Mouse (Mus musculus) hindlimb bud, embryonic 11.5 days (tissue): Measurements from ENCODE around the gene Fgf3.
"Not testable (repeated sequence)": the region's sequence is repeated elsewhere in the genome, so short reads cannot be mapped to it uniquely, and the experiment has no call there.

ENCODE experiments used
- DNase-seq: peaks from one replicate; pipeline ENCODE4 v3.0.0-alpha.2; 2012; ENCODE audit warnings: low read depth, low spot score; ENCODE audit errors: extremely low spot score

The Fgf3 gene

DNA sequence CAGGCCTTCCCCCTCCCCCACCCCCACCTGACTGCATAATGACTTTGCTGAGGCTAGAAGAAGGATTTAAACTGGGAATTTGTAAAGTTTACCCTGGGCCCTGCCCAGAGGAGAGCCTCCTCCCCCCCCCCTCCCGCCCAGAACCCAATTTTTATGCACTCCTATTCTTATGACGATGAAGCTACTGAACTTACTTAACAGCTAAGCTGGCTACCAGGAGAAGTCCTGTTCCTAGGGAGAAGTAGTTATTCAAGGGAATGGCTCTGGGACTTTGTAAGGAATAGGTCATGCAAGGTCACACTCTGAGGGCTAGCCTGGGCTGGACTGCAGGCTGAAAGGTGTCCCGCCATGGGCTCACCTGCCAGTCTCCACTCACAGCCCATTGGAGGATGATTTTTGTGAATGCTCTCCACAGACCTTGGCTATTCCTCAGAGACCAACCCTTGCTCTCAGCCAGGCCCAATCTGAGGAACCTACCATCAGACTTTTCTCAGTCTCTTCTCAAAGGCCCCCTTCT, 20.0 kb downstream of the Fgf3 start:
- DNase-seq, result no peak

DNA sequence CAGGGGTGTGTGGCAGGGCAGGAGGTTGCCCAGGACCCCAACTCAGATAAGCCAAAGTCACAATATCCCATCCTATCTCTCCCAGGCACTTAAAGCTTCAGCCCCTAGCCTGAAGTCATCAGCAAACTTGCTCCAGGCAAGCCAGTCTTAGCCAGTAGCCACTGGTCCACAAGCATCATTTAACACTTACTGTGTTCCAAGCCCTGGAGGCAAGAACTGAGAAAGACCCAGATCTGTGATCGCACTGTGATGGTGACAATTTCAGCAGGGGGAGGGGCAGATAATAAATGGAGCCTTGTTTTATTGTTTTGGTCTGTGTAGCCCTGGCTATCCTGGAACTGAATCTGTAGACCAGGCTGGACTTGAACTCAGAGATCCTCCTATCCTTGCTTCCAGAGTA, 20.8 kb downstream of the Fgf3 start:
- DNase-seq, result no peak

DNA sequence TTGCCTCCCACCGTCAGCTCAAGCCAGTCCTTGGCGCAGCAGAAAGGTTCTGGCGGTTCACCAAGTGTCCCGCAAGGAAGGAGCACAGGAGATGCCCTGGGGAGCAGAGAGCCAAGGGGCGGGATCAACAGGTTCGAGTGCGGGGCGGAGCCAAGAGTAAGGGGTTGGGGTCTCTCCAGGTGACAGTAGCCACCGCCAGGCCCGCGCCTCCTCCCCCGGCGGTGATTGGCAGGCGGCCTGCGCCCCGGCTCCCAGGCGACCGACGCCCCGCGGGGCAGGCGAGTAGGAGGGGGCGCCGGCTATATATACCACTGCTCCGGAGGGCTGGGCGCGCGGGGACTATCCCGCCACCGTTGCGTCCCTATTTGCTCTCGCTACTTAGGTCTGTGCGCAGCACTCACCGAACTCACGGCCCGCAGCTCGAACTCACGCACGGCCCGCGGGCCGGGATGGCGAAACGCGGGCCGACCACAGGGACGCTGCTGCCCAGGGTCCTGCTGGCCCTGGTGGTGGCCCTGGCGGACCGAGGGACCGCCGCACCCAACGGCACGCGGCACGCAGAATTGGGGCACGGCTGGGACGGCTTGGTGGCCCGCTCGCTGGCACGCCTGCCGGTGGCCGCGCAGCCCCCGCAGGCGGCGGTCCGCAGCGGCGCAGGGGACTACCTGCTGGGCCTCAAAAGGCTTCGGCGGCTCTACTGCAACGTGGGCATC, 23.3 kb downstream of the Fgf3 start:
- DNase-seq, result no peak

DNA sequence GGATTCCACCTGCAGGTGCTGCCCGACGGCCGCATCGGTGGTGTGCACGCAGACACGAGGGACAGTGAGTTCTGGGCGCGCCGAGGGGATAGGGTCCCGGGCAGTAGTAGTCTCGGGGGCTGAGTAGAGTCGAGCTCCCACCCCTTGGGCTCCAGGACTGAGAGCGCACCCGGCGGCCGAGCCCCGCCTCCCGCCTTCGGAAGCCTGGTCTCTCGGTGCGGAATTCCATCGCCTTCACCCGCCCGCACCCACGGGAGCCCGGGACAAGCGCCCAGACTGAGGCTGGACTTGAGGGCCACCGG, 23.8 kb downstream of the Fgf3 start:
- no peak for DNase-seq

DNA sequence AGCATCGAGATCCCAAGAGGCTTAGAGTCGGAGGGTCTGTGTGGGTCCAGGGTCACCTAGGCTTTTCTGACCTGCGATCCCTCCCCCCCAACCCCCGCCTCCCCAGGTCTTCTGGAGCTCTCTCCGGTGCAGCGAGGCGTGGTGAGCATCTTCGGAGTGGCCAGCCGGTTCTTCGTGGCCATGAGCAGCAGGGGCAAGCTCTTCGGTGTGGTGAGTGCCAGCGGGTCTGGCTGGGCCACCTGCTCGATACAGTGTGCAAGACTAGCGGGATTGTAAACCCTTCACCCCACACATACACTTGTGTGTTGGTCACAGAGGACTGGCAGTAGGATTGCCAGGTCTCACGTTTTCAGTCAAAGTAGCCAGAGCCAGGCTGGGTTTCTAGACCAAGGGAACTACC, 24.2 kb downstream of the Fgf3 start:
- DNase-seq, result no peak

DNA sequence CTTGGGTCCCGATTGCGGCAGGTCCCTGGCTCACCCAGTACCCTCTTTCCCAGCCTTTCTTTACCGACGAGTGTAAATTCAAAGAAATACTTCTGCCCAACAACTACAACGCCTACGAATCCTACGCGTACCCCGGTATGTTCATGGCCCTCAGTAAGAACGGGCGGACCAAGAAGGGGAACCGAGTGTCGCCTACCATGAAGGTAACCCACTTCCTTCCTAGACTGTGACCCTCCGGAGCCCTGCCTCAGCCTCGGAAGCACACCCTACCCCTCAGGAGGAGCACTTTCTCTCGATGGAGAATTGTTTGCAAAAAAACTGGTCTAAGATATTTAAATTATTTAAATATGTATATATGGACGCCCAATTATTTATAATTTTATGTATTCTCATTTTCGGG, 24.8 kb downstream of the Fgf3 start:
- no peak for DNase-seq

DNA sequence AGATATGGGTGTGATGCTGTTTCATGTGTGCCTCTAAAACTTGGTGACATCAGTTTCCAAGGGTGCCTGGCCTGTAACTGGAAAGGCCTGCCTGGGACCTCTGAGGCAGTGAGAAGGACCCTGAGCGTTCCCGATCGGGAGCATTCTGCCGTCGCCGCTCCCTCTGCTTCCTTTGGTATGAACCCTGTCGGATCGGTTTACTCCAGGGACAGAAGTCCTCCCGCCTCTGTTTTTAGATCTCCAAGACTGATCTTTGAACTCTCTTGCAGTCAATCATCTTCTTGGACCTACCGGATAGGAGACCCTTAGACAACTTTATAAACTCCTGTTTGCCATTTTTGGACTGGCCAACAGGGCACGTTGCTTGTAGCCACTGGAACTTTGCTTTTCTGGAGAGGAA, 25.3 kb downstream of the Fgf3 start:
- DNase-seq, result no peak

DNA sequence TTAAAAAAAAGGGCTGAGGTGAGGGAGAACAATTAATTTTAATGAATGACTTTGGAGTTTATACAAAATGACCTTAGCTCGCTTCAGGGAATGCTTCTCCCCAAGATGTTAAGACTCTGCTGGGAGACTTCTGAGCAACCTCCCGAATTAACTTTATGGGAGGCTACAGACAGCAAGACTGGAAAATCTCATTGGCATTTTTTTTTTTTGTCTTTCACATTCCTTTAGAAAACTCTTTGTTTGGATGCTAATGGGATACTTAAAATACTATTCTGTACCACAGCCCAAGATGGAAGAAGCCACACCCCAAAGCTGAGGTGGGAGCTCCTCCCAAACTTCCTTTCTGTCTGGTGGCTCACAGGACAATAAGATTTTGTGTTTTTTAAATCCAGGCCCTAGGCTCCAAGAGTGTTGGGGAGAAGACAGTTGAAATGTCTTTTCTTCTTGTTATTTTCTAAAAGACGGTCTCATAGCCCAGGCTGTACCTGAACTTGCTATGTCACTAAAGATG, 26.3 kb downstream of the Fgf3 start:
- DNase-seq, result no peak

DNA sequence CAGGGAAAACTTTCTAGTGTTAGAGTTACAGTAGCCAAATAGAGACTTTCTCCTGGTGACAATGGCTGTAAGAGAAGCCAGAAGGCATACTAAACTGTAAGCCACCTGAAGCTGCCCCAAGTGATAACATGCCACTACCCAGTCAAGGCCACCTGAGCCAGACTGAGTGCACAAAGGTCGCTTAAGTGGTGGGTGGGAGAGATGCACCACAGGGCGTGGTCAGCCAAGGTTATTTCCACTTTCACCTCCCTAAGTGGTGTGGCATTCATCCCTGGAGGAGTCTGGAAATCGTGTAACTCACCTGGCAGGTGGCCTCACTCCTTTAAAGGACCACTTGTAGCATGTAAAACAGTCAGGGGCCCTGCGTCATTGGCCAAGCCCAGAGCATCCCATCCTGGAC, 29.3 kb downstream of the Fgf3 start:
- no peak for DNase-seq

DNA sequence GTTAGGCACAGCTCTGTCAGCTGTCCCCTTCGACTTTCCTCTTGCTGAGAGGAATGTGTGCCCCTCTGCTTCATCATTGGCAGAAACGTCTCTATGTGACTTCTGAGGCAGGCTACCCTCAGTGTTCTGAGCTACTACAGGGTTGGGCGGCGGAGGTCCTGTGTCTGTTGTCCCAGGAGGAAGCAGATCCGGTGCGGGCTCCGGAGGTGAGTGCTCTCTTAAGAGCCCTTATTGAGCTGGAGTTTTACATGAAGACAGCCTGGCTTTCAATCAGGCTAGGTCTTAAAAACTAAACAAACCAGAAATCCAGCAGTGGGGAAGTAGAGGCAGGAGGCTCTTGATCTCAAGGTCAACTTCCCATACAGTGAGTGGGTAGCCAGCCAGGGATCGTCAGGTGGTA, 29.7 kb downstream of the Fgf3 start:
- DNase-seq, result no peak

DNA sequence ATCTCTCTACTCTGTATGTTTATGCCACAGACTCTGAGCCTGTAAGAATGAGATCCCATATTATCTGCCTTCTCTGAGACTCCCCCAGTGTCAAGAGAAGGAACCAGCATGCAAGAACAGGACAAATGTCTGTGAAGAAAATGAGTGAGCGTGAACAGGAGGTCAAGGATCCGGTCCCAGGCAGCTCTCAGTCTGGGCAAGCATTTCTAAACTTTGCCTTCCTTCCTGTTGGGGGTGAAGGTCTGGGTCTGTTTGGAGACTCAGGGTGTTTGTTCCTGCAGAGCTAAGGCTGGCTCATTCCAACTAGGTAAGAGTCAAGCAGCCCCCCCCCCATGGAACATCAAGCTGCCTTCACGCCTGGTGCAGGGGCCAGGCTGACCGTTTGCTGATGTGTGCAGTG, 34.5 kb downstream of the Fgf3 start:
- no peak for DNase-seq

DNA sequence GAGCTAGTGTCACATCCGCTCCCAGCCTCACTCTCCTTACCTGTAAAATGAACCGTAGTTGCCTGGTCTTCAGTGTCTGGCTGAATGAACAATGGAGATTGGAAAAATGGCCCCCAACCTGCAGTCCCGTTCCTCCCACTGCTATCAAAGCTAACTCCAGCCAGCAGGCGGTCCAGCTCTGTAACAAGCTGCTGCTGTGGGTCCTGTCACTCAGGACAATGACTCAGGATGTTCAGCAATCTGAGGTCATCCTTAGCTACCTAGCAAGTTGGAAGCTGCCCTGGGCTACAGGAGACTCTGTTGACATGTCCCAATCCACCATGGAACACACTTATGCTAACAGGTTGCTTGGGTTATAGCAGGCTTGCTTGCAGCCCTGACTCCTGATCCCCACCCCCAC, 35.3 kb downstream of the Fgf3 start:
- no peak for DNase-seq

DNA sequence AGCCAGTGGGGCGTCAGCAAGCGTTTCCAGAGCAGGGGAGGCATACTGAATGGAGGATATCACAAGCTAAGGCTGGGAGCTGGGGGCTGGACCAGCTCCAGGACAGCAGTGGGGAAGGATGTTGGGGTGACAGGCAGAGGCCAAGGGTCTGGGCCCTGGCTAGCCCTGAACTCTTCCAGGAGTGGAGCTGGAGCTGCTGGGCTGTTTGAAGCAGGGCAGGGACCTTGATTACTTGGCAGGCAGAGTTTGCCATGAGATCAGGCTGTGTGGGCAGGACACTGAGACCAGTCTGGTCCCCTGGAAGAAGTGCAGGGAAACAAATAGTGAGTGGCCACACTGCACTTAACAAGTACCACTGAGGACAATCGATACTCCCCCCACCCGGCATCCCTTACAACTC, 36.3 kb downstream of the Fgf3 start:
- DNase-seq, result no peak

DNA sequence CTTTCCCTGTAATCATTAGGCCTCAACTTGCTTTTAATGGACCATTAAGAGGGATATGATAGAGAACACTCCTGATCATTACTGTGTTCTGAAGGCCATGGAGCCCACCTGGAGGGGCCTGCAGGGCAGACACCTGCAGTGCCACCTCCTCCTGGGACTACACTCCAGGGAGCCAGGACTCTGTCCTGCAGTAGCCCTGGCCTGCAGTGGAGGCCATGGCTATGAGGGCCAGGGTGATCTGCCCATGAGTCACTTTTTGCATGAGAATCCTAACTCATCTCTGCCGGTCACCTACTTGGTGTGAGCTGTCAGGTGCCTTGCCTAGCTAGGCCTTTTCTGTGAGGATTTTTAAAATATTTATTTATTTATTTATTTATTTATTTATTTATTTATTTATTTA, 40.5 kb downstream of the Fgf3 start:
- no peak for DNase-seq

DNA sequence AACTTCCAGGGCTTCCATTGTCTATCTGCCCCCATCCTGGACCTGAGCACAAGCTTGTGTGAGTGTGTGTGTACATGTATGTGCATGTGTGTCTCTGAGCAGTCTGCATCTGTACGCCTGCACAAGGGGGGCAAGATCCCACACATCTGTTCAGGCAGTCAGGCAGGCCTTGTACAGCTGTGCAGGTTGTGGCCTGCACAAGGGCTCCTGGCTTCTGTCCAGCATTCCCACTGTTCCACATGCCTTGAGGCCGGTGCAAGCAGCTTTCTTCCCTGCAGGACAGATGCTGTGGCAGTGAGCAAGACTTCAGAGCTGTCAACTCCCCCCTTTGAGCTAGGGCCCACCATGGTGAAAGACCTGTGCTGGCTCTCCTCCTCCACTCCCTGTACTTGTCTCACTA, 45.2 kb downstream of the Fgf3 start:
- no peak for DNase-seq

DNA sequence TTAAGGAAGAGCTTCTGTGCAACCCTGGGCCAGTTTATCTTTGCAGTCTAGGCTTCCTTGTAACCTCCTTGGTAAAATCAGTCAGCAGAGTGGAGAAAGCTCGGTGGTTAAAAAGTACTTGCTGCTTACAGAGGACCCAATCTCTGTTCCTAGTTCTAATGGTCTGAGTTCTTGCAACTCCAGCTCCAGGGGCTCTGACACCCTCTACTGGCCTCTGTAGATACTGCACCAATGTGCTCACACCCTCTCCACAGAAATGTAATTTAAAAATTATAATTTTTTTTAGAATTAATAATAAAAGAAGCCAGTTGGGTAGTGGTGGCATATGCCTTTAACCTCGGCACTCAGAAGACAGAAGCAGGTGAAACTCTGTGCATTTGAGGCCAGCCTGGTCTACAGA, 49.8 kb downstream of the Fgf3 start:
- DNase-seq, result no peak

DNA sequence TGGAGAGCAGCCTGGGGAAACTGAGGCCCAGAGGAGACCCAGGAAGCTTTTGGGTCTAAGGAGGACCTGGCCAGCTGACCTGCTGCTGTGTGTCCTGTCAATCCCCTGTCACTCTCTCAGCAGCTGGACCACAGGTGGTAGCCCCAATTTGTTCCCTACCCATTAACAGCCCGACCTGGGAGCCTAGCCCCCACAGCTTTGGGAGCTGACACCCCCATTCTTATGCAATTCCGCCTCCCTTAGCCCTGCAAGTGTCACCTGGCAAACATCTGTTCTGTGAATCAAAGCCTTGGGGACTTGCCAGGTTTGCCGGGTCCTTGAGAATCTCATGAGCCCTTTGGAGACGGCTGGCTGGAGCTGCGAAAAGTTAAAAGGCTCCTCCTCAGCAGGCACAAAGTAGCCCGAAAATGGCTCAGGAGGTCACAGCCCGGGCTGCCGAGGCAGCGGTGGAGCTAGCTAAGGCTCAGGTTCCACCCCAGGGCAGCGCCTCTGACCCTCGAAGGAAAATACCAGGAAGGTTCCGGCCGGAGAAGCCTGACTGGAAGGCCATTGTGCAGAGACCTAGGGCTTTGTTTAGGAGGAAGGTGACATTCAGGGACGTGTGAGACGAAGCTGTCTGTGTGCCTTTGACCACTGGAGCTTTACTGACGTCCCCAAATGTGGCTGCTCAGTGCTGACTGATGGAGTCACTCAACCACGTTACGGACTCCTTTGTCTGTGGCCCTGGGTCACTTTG, 50.8 kb downstream of the Fgf3 start:
- DNase-seq, result no peak

DNA sequence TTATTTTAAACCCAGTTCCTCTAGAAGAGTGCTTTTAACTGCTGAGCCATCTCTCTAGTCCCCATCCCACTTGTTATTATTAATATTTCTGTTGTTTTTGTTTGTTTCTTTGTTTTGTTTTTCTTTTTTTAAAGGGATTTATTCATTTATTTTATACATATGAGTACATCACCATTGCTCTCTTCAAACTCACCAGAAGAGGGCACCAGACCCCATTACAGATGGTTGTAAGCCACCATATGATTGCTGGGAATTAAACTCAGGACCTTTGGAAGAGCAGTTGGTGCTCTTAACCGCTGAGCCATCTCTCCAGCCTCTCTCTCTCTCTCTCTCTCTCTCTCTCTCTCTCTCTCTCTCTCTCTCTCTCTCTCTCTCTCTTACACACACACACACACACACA, 52.8 kb downstream of the Fgf3 start:
- DNase-seq, result not testable (repeated sequence)

DNA sequence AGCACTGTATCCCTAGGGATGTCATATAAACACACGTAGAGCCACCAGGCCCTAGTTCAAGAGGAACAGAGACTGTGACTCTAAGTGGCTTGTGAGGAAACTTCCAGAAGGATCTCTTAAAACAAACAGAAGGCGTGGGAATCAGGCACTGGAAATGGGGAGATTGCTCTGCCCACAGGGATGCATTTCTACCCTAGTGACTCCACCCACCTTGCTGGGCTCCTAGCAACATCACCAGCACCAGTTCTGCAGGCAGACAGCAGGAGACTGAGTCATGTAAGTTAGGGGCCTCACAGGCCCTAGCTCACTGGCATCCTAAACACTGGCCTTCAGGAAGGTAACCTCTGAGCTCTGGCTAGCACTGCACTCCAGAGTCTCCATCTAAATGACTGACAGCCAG, 54.0 kb downstream of the Fgf3 start:
- DNase-seq, result no peak

DNA sequence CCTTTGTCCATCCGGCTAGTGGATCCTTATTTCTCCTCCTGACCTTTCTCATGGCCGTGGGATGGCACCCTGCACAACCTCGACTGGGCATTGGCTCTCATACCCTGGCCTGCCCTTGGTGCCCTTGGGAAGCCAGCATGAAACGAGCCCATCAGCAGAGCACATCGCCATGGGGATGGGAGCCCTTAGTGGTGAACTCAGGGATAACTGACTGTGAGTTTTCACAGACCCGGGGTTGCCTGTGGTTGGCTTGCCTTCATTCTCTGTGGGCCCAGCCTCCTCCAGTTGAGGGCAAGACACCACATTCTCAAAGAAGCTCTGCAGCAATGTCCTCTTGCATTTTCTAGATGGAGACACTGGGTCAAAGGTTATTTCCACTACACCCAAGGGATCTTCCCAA, 54.4 kb downstream of the Fgf3 start:
- no peak for DNase-seq
